Mouse (Mus musculus): ENCODE measurements around the gene Mbl1.

Mbl1 gene

DNA sequence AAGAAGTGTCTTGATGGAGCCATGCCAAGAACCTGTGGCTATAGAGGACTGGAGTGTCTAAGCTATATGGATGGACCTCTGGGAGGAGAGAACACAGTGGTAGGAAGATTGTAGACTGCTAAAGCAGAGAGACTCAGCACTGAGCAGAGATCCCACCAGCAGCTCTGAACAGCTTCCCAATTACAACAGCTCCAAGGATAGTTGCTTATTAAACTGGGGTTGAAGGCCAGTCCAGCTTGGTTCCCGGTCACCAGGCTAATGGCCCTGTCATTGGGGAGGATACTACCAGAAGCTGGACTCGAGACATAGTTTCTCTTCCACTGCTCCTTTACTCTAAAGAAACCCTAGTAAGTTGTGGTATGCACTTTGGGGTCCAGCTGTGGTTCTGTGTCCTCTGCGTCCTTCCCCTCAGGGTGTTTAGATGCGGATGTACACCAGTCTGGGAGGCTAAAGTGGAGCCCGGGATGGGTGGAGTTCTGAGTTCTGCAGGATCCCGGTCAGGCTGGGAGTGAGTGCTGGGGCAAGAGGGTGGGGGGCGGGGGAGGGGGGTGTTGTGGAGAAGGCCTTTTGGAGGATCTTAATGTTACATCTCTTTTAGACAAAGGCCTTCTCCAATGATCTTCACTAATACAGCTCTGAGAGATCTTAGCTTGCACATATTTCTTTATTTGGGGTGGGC lies at the start of gene Mbl1:
TSS of gene Mbl1 (plus strand) at position 239 of the 679 bp plus-strand sequence.
- peak; percentile 5 for DNase-seq

DNA sequence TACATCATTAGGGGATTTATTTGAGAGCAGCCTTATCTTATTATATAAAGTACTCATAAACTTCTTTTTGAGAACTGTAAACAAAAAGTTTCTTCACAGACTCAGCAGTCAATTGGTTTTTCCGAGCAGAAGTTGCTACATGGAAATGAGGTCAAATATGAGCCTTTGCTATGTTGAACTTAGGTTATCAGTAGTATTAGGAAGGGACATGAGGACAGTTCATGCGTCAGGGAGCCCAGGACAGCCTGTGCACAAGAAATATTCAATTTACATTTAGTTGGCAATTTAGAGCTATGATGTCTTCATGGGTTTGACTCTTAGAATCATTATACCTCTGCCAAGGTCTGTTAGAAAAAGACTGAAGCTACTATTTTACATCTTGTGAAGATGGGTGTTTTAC lies 49.0 kb upstream of the Mbl1 start:
- no peak for DNase-seq

DNA sequence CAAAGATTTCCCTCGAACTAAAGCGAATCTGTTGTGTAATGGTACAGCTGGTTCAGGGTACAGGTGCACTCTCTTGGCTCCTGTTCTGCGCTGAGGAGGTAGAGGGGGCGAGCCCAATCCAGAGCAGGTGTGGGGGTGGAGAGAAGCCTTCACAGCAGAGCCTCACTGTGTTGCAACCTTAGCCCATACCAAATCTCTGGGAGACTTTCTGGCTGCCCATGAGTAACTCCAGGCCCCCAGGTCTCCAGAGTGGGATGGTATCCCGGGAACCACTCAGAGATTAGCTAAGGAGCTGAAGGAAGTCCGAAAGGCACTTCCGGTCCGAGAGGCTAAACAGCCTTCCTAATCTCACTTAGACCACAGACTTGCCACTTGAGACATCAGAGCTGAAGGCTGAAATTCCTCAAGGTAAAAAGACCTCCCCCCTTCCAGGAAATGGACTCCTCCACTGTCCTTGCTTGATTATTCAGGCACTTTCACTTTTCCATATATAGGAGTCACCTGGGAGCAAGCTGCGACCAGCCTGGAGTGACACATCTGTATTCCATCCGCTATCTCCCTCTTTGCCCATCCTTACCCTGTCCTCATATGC lies 46.3 kb upstream of the Mbl1 start, which contains the start of gene Mat1a:
TSS of gene Mat1a (plus strand) at position 183 of the 592 bp plus-strand sequence.
- no peak for DNase-seq

DNA sequence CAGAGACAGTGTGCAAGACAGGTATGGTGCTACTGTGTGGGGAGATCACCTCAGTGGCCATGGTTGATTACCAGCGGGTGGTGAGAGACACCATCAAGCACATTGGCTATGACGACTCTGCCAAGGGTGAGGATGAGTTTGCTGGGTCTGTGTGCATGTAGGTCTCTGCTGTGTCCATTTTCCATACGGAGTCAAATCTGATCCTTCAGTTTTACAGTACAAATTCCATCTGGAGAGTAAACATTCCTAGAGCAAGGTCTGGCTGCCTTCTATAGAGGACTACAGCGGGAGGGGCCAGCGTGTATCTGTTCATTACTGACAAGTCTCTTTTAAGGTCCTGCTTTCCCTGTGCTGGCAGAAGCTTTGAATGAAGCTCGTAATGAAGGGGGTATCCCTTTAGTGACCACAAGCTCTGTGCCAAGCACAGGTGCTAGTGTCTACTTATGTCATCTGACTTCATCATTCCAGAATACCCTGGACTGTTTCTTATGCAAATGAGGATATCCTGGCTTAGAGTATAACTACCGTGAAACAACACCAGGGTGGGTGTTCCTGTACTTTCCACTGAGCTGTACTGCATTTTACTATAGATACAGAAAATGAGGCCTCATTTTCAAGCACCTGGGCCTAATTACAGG lies 40.1 kb upstream of the Mbl1 start:
- DNase-seq = no peak

DNA sequence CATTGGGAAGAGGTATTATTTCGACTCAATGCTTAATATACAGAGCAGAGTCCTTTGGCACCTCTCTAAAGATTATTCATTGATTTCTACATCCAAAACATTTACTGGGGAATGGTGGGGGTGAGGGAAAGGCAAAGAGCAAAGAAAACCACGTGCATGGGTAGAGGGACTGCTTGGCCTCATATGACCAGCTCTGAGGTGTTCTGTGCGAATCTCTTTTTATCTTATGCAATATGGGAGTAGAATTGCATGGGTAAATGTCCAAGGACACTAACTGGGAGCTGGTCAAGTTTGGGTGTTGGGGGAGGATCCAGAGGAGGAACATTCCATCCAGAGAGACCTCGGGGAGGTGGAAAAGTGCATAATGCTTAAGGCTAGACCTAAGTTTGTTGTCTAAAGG lies 38.3 kb upstream of the Mbl1 start:
- no peak for DNase-seq

DNA sequence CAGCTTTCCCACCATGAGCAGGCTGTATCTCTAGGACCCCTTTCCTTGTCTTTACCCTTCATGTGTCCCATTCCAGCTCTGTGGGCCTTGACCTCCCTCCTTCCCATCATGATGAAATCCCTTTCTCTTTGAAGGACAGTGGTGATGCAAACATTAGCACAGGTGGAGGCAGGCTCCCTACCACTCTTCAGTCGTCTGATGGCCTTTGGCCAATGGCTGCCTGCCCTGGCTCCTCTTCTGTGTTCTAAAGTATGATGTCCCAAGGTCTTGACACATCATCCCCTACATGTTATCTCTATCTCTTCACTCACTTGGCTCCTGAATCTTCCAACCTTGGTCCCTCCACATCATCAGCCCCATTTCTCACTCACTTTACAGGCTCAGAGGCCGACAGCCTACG lies 35.0 kb upstream of the Mbl1 start:
- DNase-seq = no peak

DNA sequence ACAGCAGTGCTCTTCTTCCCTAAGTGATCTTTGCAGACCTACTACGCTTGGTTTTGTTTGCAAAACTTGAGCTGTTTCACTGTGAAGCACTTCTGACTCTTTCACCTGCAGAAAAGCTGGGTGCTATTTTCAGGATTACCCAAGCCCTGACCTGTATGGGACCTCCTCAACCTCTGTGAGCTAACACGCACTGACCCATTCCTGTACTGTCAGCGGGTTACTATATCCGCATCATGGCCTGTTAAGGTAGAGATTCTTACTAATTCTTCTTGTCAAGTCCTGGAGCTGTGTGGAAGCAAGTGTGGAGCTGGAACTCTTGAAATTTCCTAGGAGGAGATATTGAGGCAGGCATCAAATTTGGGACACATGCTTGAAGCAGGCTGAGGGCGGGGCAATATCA lies 26.6 kb upstream of the Mbl1 start:
- DNase-seq = no peak

DNA sequence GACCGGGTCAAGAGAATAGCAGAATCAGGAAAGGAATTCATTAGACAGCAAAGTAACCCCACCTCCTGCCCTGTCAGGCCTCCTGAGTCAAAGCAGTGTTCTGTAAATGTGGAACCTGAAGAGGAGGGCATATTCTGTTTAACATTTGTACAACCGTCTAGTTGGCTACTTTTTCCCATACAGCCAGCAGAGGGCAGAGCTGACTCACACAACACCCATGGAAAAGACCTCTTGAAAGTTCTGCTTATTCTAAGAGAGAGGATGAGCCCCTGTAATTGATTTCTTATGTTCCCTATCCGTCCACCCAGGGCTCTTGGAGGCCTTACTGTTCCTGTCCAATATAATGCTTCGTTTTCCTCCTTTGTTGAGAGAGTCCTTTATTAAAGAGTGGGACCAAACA lies 23.3 kb upstream of the Mbl1 start:
- DNase-seq = peak; percentile 27

DNA sequence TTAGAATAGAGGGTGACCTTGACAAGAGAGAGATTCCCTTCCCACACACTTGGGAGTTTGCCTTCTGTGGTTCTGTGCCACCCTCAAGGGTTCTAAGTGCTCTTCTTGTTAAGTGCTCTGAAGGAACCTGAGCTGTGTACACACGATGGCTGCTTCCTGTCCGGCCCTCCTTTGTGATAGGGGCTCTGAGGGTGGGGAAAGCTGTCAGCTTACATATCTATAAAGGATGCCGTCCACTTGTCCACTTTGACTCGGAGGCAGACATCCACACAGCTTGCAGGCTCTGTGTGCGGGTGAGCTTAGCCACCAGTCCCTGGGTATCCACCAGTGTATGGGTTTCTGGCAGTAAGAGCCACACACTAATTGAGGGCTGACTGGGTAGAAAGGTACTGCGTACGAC lies 19.7 kb upstream of the Mbl1 start, which contains the start of gene Sftpa1:
TSS of gene Sftpa1 (plus strand) at position 243 of the 400 bp plus-strand sequence.
- no peak for DNase-seq

DNA sequence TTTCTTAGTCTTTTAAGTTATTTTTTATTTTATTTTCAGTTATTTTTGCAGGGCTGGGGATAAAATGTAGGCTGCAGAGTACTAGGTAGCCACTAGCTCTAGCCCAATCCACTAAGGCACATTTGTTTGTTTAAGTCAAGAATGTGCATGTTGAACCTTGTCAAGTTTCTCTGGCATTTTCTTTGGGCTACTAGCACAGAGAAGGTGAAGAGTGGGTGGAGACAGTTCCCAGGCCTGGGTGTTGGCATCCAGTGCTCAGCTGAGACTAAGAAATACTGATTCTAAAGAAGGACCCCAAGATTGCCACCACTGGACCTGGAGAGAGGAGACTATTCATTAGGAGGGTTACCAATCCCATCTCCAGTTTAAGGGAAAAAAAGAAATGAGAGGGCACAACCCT lies 14.3 kb upstream of the Mbl1 start:
- no peak for DNase-seq

DNA sequence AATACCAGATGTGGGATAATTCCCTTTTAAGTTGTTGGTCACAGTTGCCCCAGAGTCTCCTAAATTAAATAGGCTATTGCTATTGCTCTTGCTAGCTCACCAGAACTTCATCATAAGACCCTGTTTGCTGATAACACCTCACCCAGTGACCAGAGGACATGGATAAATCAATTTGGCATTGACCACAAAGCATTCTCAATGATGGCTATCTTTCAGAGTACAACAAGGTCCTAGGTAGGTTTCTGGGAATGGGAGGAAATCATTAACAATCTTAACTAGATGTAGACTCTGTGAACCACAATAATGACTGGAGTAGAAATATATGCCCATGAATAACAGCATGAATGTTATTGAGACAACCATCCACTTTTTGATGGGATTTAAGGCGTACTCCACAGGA lies 10.6 kb upstream of the Mbl1 start:
- DNase-seq = no peak

DNA sequence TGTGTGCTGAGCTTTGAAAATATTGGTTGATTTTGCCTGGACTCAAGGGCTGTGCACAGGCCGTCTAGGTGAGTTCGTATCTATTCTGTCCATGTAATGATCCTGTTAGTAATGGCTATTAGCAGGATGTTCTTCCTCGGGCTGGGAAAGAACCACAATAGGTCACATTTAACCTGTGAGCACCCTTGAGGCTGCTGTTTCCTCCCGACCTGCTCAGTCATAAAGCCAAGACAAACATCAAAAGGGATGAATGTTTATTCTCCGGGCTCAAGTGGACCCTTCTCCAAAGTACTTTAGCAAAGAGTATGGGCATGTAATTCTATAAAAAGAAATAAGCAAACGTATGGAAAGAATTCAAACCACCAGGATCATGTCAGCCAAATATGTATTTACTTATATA lies 5.2 kb upstream of the Mbl1 start:
- DNase-seq = no peak

DNA sequence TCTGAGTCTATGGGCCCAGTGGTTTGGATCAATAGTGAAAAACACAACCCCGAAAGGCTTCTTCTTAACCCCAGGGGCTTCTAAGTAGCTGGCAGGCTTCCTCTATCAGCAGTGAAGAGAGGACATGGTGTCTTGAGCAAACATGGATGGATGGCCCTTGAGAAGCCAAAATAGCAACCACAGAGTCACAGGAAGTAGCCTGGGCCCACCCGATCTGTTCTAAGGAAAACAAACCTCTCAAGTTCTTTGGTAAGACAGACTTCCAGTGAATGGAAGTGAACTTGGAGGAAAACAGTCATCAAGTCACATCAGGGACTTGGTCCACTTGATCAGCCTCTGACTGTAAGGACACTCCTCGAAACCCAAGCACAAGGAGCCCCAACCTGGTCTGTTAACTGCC lies 4.3 kb upstream of the Mbl1 start:
- no peak for DNase-seq

DNA sequence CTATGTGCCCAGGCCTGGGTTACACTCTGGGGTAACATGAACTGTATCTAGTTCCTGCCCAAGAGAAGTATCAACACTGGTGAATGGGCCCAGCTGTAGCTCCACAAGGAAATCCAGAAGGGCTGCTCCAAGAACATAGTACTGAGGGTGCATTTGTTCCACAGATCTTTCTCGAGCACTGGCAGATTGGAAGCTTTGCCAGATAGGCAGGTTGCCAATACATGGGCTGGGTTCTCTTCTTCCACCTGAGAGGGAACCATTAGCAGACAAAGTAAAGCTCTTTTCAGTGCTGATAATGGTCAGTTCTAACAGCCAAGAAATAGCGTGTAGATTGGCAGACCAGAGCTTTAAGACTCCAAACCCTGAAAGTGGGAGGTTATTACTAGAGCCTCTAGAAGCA lies 3.9 kb upstream of the Mbl1 start:
- no peak for DNase-seq

DNA sequence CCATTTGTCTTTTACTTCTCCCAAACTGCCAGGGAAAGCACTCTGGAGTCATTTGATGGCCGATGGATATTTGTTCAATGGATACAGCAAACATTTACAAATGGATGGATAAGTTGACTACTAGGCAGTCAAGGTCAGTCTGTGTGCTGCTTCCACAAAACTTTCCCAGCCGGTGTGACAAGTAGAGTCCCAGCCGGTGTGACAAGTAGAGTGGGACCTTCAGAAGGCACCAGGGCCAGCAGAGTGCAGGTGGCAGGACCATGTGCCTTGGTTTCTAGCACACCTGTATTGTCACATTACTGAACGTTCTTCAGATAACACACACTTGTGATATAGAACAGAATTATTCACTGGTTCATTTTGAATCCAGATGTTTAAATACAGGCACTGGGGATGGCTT lies 8.8 kb downstream of the Mbl1 start:
- no peak for DNase-seq

DNA sequence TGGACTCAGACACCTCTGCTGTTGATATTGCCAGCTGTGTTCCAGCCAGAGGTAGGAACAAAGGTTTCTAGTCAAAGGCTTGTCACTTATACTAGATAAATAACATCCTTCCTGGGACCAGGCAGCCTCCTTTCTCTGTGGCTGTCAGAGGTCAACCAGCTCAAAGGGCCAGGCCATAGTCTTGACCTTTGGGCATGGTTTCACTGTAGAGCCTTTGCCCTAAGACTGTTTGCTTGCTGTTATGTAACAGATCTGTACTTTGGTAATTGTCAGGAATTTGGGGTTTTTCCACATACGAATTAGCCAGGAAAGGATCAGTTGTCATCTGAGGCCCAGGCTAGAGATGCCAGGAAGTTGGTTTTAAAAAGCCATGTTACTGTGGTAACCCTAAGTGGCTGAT lies 9.5 kb downstream of the Mbl1 start:
- peak; percentile 2 for DNase-seq

DNA sequence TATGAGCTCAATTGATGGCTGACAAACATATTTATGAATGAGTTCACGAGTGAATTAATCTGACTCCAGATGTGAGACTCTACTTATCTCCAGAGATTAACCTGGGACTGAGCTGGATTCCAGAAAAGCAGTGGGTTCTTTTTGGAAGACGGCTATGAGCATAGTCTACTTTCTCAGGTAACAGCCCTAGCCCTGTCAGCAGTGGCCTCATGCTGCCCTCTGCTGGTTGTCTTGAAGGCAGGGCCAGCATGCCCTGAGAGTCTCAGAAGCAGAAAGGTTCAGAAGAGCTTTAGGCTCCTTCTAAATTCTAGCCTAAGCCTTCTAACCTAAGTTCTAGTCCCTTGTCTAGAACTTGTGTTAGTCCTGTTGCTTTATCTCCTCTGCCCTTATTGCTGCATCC lies 11.4 kb downstream of the Mbl1 start:
- DNase-seq = peak; percentile 49

DNA sequence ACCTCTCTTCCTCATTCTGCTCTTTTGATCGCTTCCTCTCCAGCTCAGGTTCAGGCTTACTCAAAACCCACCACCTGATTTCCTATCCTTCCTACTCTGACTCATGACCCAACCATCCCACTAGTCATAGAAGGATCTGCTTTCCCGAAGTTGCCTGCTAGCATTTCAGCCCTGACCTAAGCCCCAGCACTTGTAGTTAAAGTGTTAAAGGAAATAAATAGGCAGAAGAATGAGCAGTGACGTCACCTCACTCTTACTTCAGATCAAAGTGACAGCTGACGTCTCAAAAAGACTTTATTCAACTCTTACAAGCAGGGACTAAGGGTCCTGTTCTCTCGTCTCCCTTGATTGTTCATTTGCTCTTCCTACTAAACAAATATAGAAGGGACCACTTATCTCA lies 16.0 kb downstream of the Mbl1 start:
- no peak for DNase-seq

DNA sequence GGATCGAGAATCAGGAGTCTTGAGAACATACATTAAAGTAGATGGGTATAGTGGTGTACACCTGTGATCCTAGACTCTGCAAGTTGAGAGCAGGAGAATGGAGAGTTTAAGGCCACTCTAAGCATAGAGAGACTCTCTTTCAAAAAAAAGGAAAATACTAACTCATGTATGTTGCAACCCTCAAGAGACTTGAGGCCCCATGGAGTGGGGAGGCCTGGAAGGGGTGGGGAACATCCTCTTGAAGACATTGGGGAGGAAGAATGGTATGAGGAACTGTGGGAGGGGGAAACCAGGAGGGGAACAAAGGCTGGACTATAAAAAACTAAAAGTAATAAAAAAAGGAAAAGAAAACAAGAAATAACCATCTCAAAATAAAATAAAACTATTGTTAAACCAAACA lies 17.3 kb downstream of the Mbl1 start:
- no peak for DNase-seq

DNA sequence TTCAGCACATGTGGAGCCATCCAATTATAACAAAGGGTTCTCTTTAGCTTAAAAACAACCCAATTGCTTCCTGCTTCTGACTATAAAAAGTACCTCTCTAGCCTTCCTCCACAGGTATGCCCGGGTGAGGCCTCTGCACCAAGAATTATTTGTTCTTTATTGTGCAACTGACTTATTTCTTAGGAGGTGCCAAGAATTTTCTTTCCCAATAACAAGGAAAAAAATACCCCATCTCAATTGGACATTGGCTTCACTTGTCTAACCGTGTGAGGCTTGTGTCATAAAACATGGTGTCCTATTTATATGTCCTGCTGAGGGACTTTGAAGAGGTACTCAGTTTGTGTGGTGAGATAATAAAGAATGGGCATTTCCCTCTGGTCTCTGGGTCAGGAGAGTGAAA lies 19.3 kb downstream of the Mbl1 start:
- DNase-seq = no peak

DNA sequence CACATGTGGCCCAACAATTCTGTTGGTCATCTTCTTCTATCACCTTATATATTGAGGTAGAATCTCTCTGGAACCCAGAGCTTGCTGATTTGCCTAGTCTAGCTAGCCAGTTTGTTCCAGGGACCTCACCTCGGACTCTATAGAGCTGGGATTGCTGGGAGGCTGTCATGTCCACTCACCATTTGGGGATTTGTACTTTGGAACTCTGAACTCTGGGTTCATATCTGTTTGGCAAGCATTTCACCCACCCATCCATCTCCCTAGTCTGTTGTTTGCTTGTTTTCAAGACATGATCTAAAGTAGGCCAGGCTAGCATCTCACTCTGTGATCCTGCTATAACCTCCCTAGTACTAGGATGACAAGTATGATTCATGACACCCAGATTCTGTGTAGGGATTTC lies 23.5 kb downstream of the Mbl1 start:
- no peak for DNase-seq

DNA sequence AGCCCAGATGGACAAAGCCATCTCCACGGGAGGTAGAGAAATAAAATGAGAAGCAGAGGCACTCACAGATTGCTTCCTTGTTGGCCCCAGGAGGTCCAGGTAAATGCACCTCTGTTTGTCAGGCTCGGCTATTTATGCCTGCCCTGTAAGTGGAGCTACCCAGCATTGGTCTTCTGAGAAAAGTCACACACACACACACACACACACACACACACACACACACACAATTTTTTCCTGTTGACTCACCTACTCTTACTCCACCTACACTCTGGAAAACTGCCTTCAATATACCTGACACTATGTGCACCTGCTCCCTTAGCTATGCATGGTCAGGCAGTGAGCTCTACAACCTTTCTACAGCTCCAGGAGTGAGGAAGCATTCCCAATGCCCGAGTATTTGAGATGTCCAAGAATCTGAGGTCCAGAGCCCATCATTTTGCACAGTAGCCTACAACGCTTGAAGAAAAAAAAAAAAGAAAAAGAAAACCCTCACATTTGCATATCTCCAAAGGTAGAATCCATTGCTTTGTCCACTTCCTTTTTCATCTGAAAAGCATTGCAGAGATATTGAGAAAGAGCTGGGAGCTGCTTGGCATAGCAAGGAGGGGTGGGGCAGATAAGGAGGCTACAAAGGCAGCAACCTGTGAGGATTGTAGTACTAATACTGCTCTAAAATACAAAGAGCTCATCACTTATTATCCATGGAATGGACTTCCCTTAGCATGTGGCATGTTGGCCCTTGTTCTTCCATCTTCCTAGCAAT lies 34.0 kb downstream of the Mbl1 start, which contains the start of gene Sftpd:
TSS of gene Sftpd (minus strand) at position 91 of the 763 bp plus-strand sequence.
- no peak for DNase-seq

DNA sequence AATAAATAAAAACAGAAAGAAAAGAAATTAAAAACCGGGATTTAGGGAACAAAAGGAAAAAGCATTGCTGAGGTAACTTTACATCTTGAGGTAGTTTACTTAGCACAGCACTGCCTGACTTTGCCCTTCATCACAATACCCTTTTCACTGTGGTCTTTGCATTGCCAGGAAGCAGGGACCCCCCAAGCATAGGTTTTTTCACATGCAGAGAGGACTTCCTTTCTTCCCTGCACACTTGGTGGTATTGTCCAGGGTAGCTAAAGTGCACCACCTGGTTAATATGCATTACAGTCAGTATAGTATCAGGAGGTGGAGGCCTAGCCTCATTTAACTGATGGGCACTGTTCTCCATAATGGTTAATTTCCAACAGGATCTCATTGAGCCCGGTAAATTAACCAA lies 38.2 kb downstream of the Mbl1 start:
- no peak for DNase-seq
